Mouse (Mus musculus): Measurements from ENCODE around the gene P2ry12. TPM values are rescaled to one million over a fixed set of nuclear protein-coding genes. Genes with fewer than 3 reads are reported as not detected.

The P2ry12 gene
- total and polyA plus RNA-seq, 3 experiments: not detected

DNA sequence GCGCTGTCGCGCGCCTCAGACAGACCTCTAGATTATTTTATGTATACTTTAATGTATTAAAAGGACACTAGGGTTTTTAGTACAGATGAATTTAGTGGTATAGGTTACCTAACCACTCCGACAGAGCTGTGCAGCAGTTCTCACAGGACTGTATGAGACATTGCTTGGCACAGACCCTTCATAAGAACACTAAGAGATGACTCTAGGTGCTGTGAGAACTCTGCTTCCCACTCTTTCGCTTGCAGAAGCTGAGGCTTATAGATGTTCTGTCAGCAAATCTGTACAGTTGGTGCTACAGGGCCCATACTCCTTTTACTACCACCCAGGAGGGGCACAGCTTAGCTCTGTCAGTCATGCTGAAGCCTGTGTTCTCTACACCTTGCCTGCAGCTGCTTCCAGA lies 71.0 kb downstream of the P2ry12 start:
- Histone ChIP-seq H3K9ac (ENCODE audit: control insufficient read depth, low read depth, low read length, poor library complexity, severe bottlenecking) (no peak overlapping the region), H3K36me3 (ENCODE audit: control insufficient read depth in 1 of 2, insufficient read depth in 2 of 2, low read length in 2 of 2) (no peaks in the 10 kb centered on the region), H3K4me3 (ENCODE audit: control insufficient read depth in 1 of 2, insufficient read depth in 1 of 2, low read depth in 2 of 2, low read length in 2 of 2) (no peak overlapping the region), H3K79me2 (ENCODE audit: control insufficient read depth, insufficient read depth, low read length, poor library complexity) (no peaks in the 10 kb centered on the region), H3K27ac (ENCODE audit: control insufficient read depth, low read depth, low read length) (no peak overlapping the region), H3K27me3 (ENCODE audit: control insufficient read depth in 1 of 2, insufficient read depth in 2 of 2, low read length in 2 of 2) (peaks cover 4 to 11% of the 10 kb centered on the region in 2 experiments), H3K4me1 (ENCODE audit: control insufficient read depth in 1 of 2, insufficient read depth in 2 of 2, low read length in 2 of 2) (no peaks in the 10 kb centered on the region), H3K9me3 (replicated peaks; ENCODE audit: insufficient read depth, low read length) (no peaks in the 10 kb centered on the region)
- TF ChIP-seq SMC3 (IDR thresholded peaks at IDR 0.05; ENCODE audit: low read depth, low read length): no peak
- DNase-seq (ENCODE audit: low read depth, low spot score): no peak

DNA sequence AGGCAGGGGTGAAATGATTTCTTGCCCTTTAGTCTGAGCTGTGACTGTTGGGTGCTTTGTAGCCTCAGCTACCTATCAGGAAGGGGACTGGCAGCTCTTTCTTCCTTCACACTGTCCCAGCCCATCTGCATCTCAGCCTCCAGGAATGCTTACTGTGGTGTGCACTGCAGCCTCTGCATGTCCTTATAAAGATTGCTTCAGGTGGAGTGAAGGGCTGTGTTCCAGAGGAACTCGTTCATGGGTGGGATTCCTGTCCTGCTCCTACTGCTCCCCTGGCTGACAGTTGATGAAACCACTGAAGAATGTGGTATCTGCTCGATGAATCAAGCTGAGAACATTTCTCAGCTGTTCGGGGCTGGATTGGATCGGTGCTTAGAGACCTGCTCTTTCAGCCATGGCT lies 75.3 kb downstream of the P2ry12 start:
- no peak overlapping the region for H3K27ac ChIP-seq (ENCODE audit: control insufficient read depth, low read depth, low read length)
- H3K4me1 ChIP-seq (ENCODE audit: control insufficient read depth in 1 of 2, insufficient read depth in 2 of 2, low read length in 2 of 2): no peaks in the 10 kb centered on the region
- no peak for DNase-seq (ENCODE audit: low read depth, low spot score)
- no peak overlapping the region for H3K9ac ChIP-seq (ENCODE audit: control insufficient read depth, low read depth, low read length, poor library complexity, severe bottlenecking)
- H3K4me3 ChIP-seq (ENCODE audit: control insufficient read depth in 1 of 2, insufficient read depth in 1 of 2, low read depth in 2 of 2, low read length in 2 of 2): no peak overlapping the region
- no peaks in the 10 kb centered on the region for H3K36me3 ChIP-seq (ENCODE audit: control insufficient read depth in 1 of 2, insufficient read depth in 2 of 2, low read length in 2 of 2)
- H3K27me3 ChIP-seq (ENCODE audit: control insufficient read depth in 1 of 2, insufficient read depth in 2 of 2, low read length in 2 of 2): peaks cover 6 to 7% of the 10 kb centered on the region in 2 experiments; a peak in 3 of 4 replicates
- TF ChIP-seq ZKSCAN1 (IDR thresholded peaks at IDR 0.05; ENCODE audit: low read depth, low read length) (no peak), EP300 (IDR thresholded peaks at IDR 0.05; ENCODE audit: low read depth in 1 of 2, low read length in 2 of 2) (no peak), SIN3A (IDR thresholded peaks at IDR 0.05; ENCODE audit: low read length) (no peak), BHLHE40 (IDR thresholded peaks at IDR 0.05; ENCODE audit: borderline replicate concordance, low read depth, low read length) (no peak), ZC3H11A (IDR thresholded peaks at IDR 0.05; ENCODE audit: low read depth, low read length) (no peak), NELFE (IDR thresholded peaks at IDR 0.05; ENCODE audit: low read depth, low read length) (no peak), MEF2A (IDR thresholded peaks at IDR 0.05; ENCODE audit: extremely low read depth, insufficient replicate concordance, low read depth, low read length, poor library complexity, severe bottlenecking) (no peak), RCOR1 (IDR thresholded peaks at IDR 0.05; ENCODE audit: low read depth, low read length) (no peak), TAL1 (IDR thresholded peaks at IDR 0.05; ENCODE audit: low read length) (no peak), ZMIZ1 (IDR thresholded peaks at IDR 0.05; ENCODE audit: low read depth, low read length) (no peak), MYB (IDR thresholded peaks at IDR 0.05; ENCODE audit: low read depth, low read length) (no peak), GATA1 (IDR thresholded peaks at IDR 0.05; ENCODE audit: low read depth, low read length) (no peak), TCF12 (IDR thresholded peaks at IDR 0.05; ENCODE audit: low read depth, low read length) (no peak), USF2 (IDR thresholded peaks at IDR 0.05; ENCODE audit: borderline replicate concordance in 1 of 2, insufficient read depth in 1 of 2, low read depth in 1 of 2, low read length in 2 of 2) (no peak), MXI1 (IDR thresholded peaks at IDR 0.05; ENCODE audit: low read depth, low read length) (no peak), UBTF (IDR thresholded peaks at IDR 0.05; ENCODE audit: borderline replicate concordance, insufficient read depth, low read depth, low read length) (no peak), MAZ (IDR thresholded peaks at IDR 0.05; ENCODE audit: low read depth, low read length) (no peak), CHD2 (IDR thresholded peaks at IDR 0.05; ENCODE audit: low read length) (no peak), RAD21 (IDR thresholded peaks at IDR 0.05; ENCODE audit: low read depth, low read length) (no peak), CHD1 (IDR thresholded peaks at IDR 0.05; ENCODE audit: low read depth, low read length) (no peak)
- H3K9me3 ChIP-seq (replicated peaks; ENCODE audit: insufficient read depth, low read length): no peaks in the 10 kb centered on the region
- no peaks in the 10 kb centered on the region for H3K79me2 ChIP-seq (ENCODE audit: control insufficient read depth, insufficient read depth, low read length, poor library complexity)
